ENCODE assay signal across 14 mouse cellular contexts in the genomic region with DNA sequence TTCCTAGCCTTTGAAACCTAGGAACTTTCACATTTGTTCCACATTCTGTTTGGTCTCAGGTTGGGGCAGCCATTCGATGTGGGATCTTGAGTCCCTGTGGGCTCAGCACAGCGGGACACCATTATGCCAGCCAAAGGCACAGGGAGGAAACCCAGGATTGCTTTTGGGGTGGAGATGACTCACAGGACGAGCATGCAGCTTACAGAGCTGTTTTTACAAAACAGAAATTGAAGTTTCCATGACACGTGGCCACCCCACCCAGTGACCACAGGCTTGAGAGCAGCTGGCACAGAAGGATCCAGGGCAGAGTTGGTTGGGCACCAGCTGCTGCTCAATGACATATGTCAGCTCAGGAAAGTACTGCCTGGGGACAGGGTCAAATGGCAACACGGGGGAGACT.
DNase-seq lines count a peak whose midpoint lies in the region; ATAC-seq lines count a peak whose summit lies in the region.
"Had no signal": no experiment of that assay in that cellular context is flagged by ENCODE, and none has a peak within 500 bp of the region (broad histone marks: within the 10 kb centered on the region; RNA-seq: fewer than 3 reads in every experiment).

No protein-coding gene starts in this region.

- H3K36me3 ChIP-seq in hindbrain, embryonic 16.5 days (ENCODE audit: control insufficient read depth, insufficient read depth, low read length) = no peaks in the 10 kb centered on the region
- H3K36me3 ChIP-seq: hindbrain, embryonic 13.5 days; liver, embryonic 13.5 days; midbrain, embryonic 12.5 days had no signal

- no peak overlapping the region for H3K27ac ChIP-seq in hindbrain, embryonic 16.5 days (ENCODE audit: low read depth, low read length)
- H3K27ac ChIP-seq: forebrain, embryonic 13.5 days; hindbrain, embryonic 13.5 days; liver, embryonic 13.5 days; midbrain, embryonic 12.5 days had no signal

- peaks cover 3% of the 10 kb centered on the region; the same call in 1 of the 2 replicates for H3K27me3 ChIP-seq in hindbrain, embryonic 16.5 days (replicated peaks; ENCODE audit: control insufficient read depth, insufficient read depth, low read length)
- H3K27me3 ChIP-seq: liver, embryonic 13.5 days had no signal

- H3K4me3 ChIP-seq in hindbrain, embryonic 16.5 days (ENCODE audit: low read length) = no peak overlapping the region
- H3K4me3 ChIP-seq: forebrain, embryonic 13.5 days; hindbrain, embryonic 13.5 days; liver, embryonic 13.5 days; midbrain, embryonic 12.5 days had no signal

- 34% methylated on average over 5 of the region's 5 CpGs for WGBS in hindbrain, embryonic 16.5 days

- peaks cover 5% of the 10 kb centered on the region for H3K4me1 ChIP-seq in hindbrain, embryonic 16.5 days (ENCODE audit: control insufficient read depth, insufficient read depth, low read depth, low read length)
- H3K4me1 ChIP-seq: liver, embryonic 13.5 days had no signal

- no peak overlapping the region for H3K9ac ChIP-seq in hindbrain, embryonic 16.5 days (ENCODE audit: low read depth, low read length)
- H3K9ac ChIP-seq: forebrain, embryonic 13.5 days; hindbrain, embryonic 13.5 days; liver, embryonic 13.5 days; midbrain, embryonic 12.5 days had no signal

- ATAC-seq in hindbrain, embryonic 16.5 days = no peak
- ATAC-seq: forebrain, embryonic 13.5 days had no signal

- DNase-seq in adrenal gland, adult (ENCODE audit: inconsistent age in 2 of 2, low spot score in 1 of 2) = peak; percentile 17 to 59
- no peak for DNase-seq in adrenal gland, adult 18-20 months (ENCODE audit: low spot score in 2 of 2)
- peak; percentile 29 to 57 for DNase-seq in urinary bladder, postnatal 36 days (ENCODE audit: low spot score in 2 of 2)
- no peak for DNase-seq in urinary bladder, postnatal 10 days (ENCODE audit: low spot score)
- DNase-seq in heart, postnatal 10 days = peak; percentile 37 to 45
- DNase-seq in kidney, postnatal 14 days = no peak
- no peak for DNase-seq in kidney, adult 11 months
- DNase-seq: cerebellum, adult 9-10 months; kidney, postnatal 4 days; liver, embryonic 13.5 days had no signal

- no peak overlapping the region for H3K4me2 ChIP-seq in hindbrain, embryonic 16.5 days (ENCODE audit: low read length)
- H3K4me2 ChIP-seq: forebrain, embryonic 13.5 days; hindbrain, embryonic 13.5 days; liver, embryonic 13.5 days; midbrain, embryonic 12.5 days had no signal

- intact Hi-C loops in heart, postnatal 10 days (cut with DNase I) = no loop called here

- no peaks in the 10 kb centered on the region for H3K9me3 ChIP-seq in hindbrain, embryonic 16.5 days (ENCODE audit: control insufficient read depth, low read length)
- H3K9me3 ChIP-seq: forebrain, embryonic 13.5 days; hindbrain, embryonic 13.5 days; liver, embryonic 13.5 days; midbrain, embryonic 12.5 days had no signal

Comparison
In these comparisons a context has a peak if more than half of its experiments do, and no peak if none do; other contexts are left out.
1. DNase-seq: peak in adrenal gland, adult (2 of 2), urinary bladder, postnatal 36 days (2 of 2) and heart, postnatal 10 days (2 of 2); none in adrenal gland, adult 18-20 months (0 of 2), urinary bladder, postnatal 10 days (single experiment), kidney, postnatal 14 days (single experiment) and kidney, adult 11 months (single experiment).